Mouse (Mus musculus): ENCODE data around the gene Osbpl6. TPM values are rescaled to one million over a fixed set of nuclear protein-coding genes. Genes with fewer than 3 reads are reported as not detected.

Gene Osbpl6
- polyA plus RNA-seq, 1 experiment: 64.5 TPM

- Histone ChIP-seq H3K4me1 (ENCODE audit: control insufficient read depth, insufficient read depth, low read length) (peaks cover 3% of the 10 kb centered on the region; the same call in 1 of the 2 replicates), H3K4me3 (replicated peaks; ENCODE audit: extremely low read depth, low read depth, low read length) (no peak overlapping the region)
- DNase-seq: no peak
- TF ChIP-seq CTCF (IDR thresholded peaks at IDR 0.05; ENCODE audit: insufficient read depth, low read length): no peak
- no peak for TF ChIP-seq POLR2A (IDR thresholded peaks at IDR 0.05; ENCODE audit: borderline replicate concordance, extremely low read depth, low read depth, low read length)
- WGBS: 69% methylated on average over 4 of the region's 4 CpGs
These were observed 34.1 kb upstream of the Osbpl6 start for GRCm38 (mm10) chr2:76372244-76372643.

GRCm38 (mm10) chr2:76374544-76375206, 31.6 kb upstream of the Osbpl6 start:
- WGBS: 91% methylated on average over 6 of the region's 6 CpGs
- no peak for TF ChIP-seq CTCF (IDR thresholded peaks at IDR 0.05; ENCODE audit: insufficient read depth, low read length)
- TF ChIP-seq POLR2A (IDR thresholded peaks at IDR 0.05; ENCODE audit: borderline replicate concordance, extremely low read depth, low read depth, low read length): no peak
- H3K4me3 ChIP-seq (replicated peaks; ENCODE audit: extremely low read depth, low read depth, low read length): no peak overlapping the region
- peaks cover 3% of the 10 kb centered on the region; the same call in 1 of the 2 replicates for H3K4me1 ChIP-seq (ENCODE audit: control insufficient read depth, insufficient read depth, low read length)
- no peak for DNase-seq

DNA sequence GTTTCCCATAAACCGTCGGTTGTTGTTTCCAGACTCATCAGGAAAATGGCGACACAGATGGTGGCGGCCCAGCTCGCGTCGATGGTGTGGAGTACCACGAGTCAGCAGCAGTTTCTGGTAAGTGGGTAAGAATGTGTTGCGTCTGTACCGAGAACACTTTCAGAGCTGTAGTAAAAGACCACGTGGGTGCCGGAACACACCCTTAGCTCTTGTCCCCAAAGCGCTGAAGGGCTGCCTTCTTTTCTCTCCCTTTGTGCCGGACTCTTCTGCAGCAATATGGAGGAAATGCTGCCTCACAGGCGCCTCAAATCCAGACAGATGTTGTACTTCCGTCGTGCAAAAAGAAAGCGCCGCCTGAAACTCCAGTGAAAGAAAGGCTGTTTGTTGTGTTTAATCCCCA, 27.7 kb upstream of the Osbpl6 start:
- WGBS: 93% methylated on average over 19 of the region's 19 CpGs
- TF ChIP-seq POLR2A (IDR thresholded peaks at IDR 0.05; ENCODE audit: borderline replicate concordance, extremely low read depth, low read depth, low read length): no peak
- no peak for TF ChIP-seq CTCF (IDR thresholded peaks at IDR 0.05; ENCODE audit: insufficient read depth, low read length)
- no peak overlapping the region for H3K4me3 ChIP-seq (replicated peaks; ENCODE audit: extremely low read depth, low read depth, low read length)
- DNase-seq: no peak
- no peaks in the 10 kb centered on the region for H3K4me1 ChIP-seq (ENCODE audit: control insufficient read depth, insufficient read depth, low read length)

DNA sequence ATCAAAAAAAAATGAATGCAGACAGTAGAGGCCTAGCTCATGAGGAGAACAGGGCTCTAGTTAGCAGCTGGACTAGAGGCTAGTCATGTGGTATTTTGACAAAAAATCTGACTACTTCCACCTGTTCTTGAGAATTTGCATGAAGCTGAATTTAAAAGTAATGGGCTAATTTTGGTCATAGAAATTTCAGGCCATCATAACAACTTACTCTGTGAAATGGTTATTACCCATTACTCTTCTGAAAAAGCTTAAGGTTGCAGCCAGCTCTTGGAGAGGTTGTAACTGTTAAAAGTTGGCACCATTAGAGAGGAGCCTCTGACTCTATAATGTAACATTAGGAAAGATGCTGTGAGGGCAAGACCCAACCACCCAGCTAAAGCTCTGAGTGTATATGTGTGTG, 19.8 kb upstream of the Osbpl6 start:
- TF ChIP-seq POLR2A (IDR thresholded peaks at IDR 0.05; ENCODE audit: borderline replicate concordance, extremely low read depth, low read depth, low read length): no peak
- no peak for TF ChIP-seq CTCF (IDR thresholded peaks at IDR 0.05; ENCODE audit: insufficient read depth, low read length)
- DNase-seq: no peak
- no peaks in the 10 kb centered on the region for H3K4me1 ChIP-seq (ENCODE audit: control insufficient read depth, insufficient read depth, low read length)
- H3K4me3 ChIP-seq (replicated peaks; ENCODE audit: extremely low read depth, low read depth, low read length): no peak overlapping the region

DNA sequence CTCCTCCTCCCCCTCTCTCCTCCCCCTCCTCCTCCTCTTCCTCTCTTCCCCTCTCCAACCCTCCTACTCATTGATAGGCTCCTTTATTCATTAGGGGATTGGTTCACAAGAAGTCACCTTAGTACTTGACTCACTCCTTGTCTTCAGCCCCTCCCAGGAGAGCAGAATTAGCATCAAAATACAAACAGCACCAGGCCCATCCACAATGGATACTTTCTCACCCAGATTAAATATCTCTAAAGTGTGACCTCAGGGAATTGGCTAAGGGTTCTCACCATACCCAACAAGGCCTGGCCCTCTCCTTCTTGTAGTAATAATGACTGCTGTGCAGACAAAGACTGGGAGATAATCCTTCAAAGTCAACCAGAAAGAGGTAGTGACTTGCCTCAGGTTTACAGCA, 6.1 kb upstream of the Osbpl6 start:
- no peak for DNase-seq
- no peak for TF ChIP-seq POLR2A (IDR thresholded peaks at IDR 0.05; ENCODE audit: borderline replicate concordance, extremely low read depth, low read depth, low read length)
- H3K4me3 ChIP-seq (replicated peaks; ENCODE audit: extremely low read depth, low read depth, low read length): no peak overlapping the region
- no peaks in the 10 kb centered on the region for H3K4me1 ChIP-seq (ENCODE audit: control insufficient read depth, insufficient read depth, low read length)

DNA sequence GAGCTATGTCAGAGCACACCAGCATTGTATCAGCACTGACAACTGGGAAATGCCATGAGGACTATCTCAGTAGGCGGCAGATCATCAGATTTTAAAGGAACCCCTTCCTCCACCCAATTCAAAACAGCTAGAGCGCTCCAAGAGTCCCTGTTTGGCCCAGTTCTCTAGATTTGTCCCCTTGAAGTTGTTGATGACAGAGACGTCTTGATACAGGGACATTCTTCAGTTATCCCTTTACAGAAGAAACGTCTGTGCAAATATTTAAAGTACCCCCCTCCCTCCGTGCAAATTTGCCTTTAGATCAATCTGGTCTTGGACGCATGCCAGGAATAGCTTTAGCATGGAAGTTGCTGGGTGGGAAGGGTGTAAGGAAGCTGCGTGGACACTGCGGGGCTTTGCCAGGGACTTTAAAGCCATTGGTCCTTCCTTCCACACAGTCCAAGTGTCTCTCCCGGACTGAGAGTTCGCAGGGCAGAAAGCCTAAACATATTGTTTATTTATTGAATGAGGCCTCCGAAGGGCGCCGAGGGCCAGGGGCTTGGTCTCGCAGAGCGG, 635 bp upstream of the Osbpl6 start:
- peak overlapping the region; percentile 80 for H3K4me3 ChIP-seq (replicated peaks; ENCODE audit: extremely low read depth, low read depth, low read length)
- WGBS: 6% methylated on average over 15 of the region's 15 CpGs

DNA sequence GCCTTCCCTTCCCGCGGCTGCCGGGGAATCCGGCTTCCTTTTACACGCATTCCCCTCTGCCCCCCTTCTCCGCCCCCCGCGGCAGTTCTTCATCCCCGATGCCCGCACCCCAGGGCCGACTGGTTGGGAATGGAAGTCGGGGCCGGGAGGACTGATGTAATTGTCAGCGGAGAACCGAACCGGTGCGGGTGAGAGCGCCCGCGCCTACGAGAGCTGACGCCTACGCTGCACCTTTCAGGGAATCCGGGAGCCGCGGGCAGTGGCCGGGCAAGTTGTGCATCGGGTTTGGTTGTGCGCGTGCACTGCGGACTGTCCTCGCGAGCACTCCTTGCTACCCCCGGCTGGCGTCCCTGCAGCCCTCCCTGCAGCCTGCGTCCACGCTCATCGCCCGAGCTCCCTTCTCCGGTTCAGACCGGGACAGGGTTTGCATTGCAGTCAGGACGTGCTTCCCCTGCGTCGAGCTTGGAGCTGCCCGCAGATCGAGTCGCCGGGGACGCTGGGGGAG, 681 bp downstream of the Osbpl6 start:
- TF ChIP-seq CTCF (IDR thresholded peaks at IDR 0.05; ENCODE audit: insufficient read depth, low read length) (no peak), POLR2A (IDR thresholded peaks at IDR 0.05; ENCODE audit: borderline replicate concordance, extremely low read depth, low read depth, low read length) (no peak)
- Histone ChIP-seq H3K4me3 (replicated peaks; ENCODE audit: extremely low read depth, low read depth, low read length) (peak overlapping the region; percentile 82), H3K4me1 (ENCODE audit: control insufficient read depth, insufficient read depth, low read length) (peaks cover 4% of the 10 kb centered on the region; the same call in 1 of the 2 replicates)
- WGBS: under 1% methylated on average over 49 of the region's 49 CpGs
- DNase-seq: peak; percentile 67

More for the DNA sequence above, 635 bp upstream of the Osbpl6 start:
- TF ChIP-seq POLR2A (IDR thresholded peaks at IDR 0.05; ENCODE audit: borderline replicate concordance, extremely low read depth, low read depth, low read length): no peak
- no peak for TF ChIP-seq CTCF (IDR thresholded peaks at IDR 0.05; ENCODE audit: insufficient read depth, low read length)
- H3K4me1 ChIP-seq (ENCODE audit: control insufficient read depth, insufficient read depth, low read length): peaks cover 4% of the 10 kb centered on the region; the same call in 1 of the 2 replicates
- DNase-seq: no peak

GRCm38 (mm10) chr2:76409526-76409925, 3.2 kb downstream of the Osbpl6 start:
- WGBS: 49% methylated on average over 1 of the region's 1 CpGs
- DNase-seq: no peak
- peaks cover 4% of the 10 kb centered on the region; the same call in 1 of the 2 replicates for H3K4me1 ChIP-seq (ENCODE audit: control insufficient read depth, insufficient read depth, low read length)
- H3K4me3 ChIP-seq (replicated peaks; ENCODE audit: extremely low read depth, low read depth, low read length): no peak overlapping the region
- TF ChIP-seq POLR2A (IDR thresholded peaks at IDR 0.05; ENCODE audit: borderline replicate concordance, extremely low read depth, low read depth, low read length) (no peak), CTCF (IDR thresholded peaks at IDR 0.05; ENCODE audit: insufficient read depth, low read length) (no peak)

GRCm38 (mm10) chr2:76409986-76410385, 3.7 kb downstream of the Osbpl6 start:
- WGBS: 71% methylated on average over 2 of the region's 2 CpGs
- DNase-seq: no peak
- TF ChIP-seq POLR2A (IDR thresholded peaks at IDR 0.05; ENCODE audit: borderline replicate concordance, extremely low read depth, low read depth, low read length): no peak
- no peak for TF ChIP-seq CTCF (IDR thresholded peaks at IDR 0.05; ENCODE audit: insufficient read depth, low read length)
- Histone ChIP-seq H3K4me3 (replicated peaks; ENCODE audit: extremely low read depth, low read depth, low read length) (no peak overlapping the region), H3K4me1 (ENCODE audit: control insufficient read depth, insufficient read depth, low read length) (peaks cover 4% of the 10 kb centered on the region; the same call in 1 of the 2 replicates)

DNA sequence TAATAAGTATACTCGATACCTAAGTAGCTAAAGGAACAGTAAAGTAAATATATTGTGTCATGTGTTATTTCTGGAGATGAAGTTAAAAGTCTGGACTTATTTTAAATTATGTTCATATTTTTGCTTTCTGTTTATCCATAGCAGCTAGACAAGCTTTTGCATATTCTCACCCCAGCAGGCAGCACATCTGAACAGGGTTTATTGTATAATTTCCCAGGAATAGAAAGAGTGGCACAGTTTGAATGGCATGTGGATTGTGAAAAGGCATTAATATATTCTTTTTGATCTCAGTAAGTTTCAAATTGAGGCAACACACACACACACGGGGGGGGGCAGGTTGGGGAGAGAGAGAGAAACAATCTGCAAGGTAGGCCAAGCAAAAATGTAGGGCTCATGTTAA, 6.6 kb downstream of the Osbpl6 start:
- H3K4me1 ChIP-seq (ENCODE audit: control insufficient read depth, insufficient read depth, low read length): 0 out of 2 replicates have a peak, but pooled peaks cover 2% of the 10 kb centered on the region
- TF ChIP-seq POLR2A (IDR thresholded peaks at IDR 0.05; ENCODE audit: borderline replicate concordance, extremely low read depth, low read depth, low read length): no peak
- no peak for TF ChIP-seq CTCF (IDR thresholded peaks at IDR 0.05; ENCODE audit: insufficient read depth, low read length)
- DNase-seq: no peak
- no peak overlapping the region for H3K4me3 ChIP-seq (replicated peaks; ENCODE audit: extremely low read depth, low read depth, low read length)
- 76% methylated on average over 2 of the region's 2 CpGs for WGBS
